Mouse (Mus musculus): ENCODE measurements around the gene Cubn. TPM values are rescaled to one million over a fixed set of nuclear protein-coding genes. Genes with fewer than 3 reads are reported as not detected.

Gene Cubn
- 1 to 10 TPM in 2 of 26 experiments, under 1 TPM in 7, not detected in 17; 0.06 to 1.3 (median 0.14) TPM for total RNA-seq (2018; cell fraction: chromatin; rRNA removed)
- total RNA-seq (2018; cell fraction: cytosol; rRNA removed), result under 1 TPM in 7 of 26 experiments, not detected in 19; under 0.01 to 0.10 (median under 0.01) TPM
- total RNA-seq (2018; cell fraction: nucleus; rRNA removed), result under 1 TPM in 10 of 26 experiments, not detected in 16; 0.04 to 0.69 (median 0.15) TPM
- polyA plus RNA-seq (2018), result not detected in 3 replicates

GRCm38 (mm10) chr2:13491734-13492133 lies at the start of gene Cubn:
TSS of gene Cubn (minus strand) at chr2:13491813.
- WGBS (ENCODE audit: missing documents), result 97% methylated on average over 8 of the region's 8 CpGs
- no peak within 1 kb of the TSS for H3K27ac ChIP-seq
- H3K79me2 ChIP-seq (ENCODE audit: inconsistent target), result no peaks in the 10 kb centered on the region
- no peaks in the 10 kb centered on the region for H3K36me3 ChIP-seq (ENCODE audit: inconsistent target)
- no peak within 1 kb of the TSS for H3K4me3 ChIP-seq (ENCODE audit: inconsistent target)

- WGBS (ENCODE audit: missing documents), result 0% methylated on average over 1 of the region's 1 CpGs
- peak overlapping the region; percentile 94 for H3K27ac ChIP-seq
- no peak overlapping the region for H3K4me3 ChIP-seq (ENCODE audit: inconsistent target)
- H3K79me2 ChIP-seq (ENCODE audit: inconsistent target), result peaks cover 31% of the 10 kb centered on the region; the same call in 1 of the 2 replicates
- no peaks in the 10 kb centered on the region for H3K36me3 ChIP-seq (ENCODE audit: inconsistent target)
Observed at GRCm38 (mm10) chr2:13539860-13540259, 48.2 kb upstream of the Cubn start.

GRCm38 (mm10) chr2:13538704-13539377 lies 47.2 kb upstream of the Cubn start:
- H3K79me2 ChIP-seq (ENCODE audit: inconsistent target), result peaks cover 31% of the 10 kb centered on the region; the same call in 1 of the 2 replicates
- H3K27ac ChIP-seq, result peak overlapping the region; percentile 94
- WGBS (ENCODE audit: missing documents), result 62% methylated on average over 6 of the region's 6 CpGs
- H3K36me3 ChIP-seq (ENCODE audit: inconsistent target), result no peaks in the 10 kb centered on the region
- H3K4me3 ChIP-seq (ENCODE audit: inconsistent target), result no peak overlapping the region

- Histone ChIP-seq H3K79me2 (ENCODE audit: inconsistent target) (peaks cover 31% of the 10 kb centered on the region; the same call in 1 of the 2 replicates), H3K27ac (peak overlapping the region; percentile 94), H3K36me3 (ENCODE audit: inconsistent target) (no peaks in the 10 kb centered on the region), H3K4me3 (ENCODE audit: inconsistent target) (no peak overlapping the region)
- WGBS (ENCODE audit: missing documents), result 13% methylated on average over 2 of the region's 2 CpGs
Observed at GRCm38 (mm10) chr2:13538258-13538657, 46.6 kb upstream of the Cubn start.

- 29% methylated on average over 2 of the region's 2 CpGs for WGBS (ENCODE audit: missing documents)
- no peak overlapping the region for H3K4me3 ChIP-seq (ENCODE audit: inconsistent target)
- H3K27ac ChIP-seq, result peak overlapping the region; percentile 94
Observed at GRCm38 (mm10) chr2:13537733-13538132, 46.1 kb upstream of the Cubn start.

GRCm38 (mm10) chr2:13536747-13537146 lies 45.1 kb upstream of the Cubn start:
- Histone ChIP-seq H3K36me3 (ENCODE audit: inconsistent target) (no peaks in the 10 kb centered on the region), H3K4me3 (ENCODE audit: inconsistent target) (no peak overlapping the region), H3K79me2 (ENCODE audit: inconsistent target) (peaks cover 19% of the 10 kb centered on the region; the same call in 1 of the 2 replicates), H3K27ac (no peak overlapping the region)

More at GRCm38 (mm10) chr2:13537733-13538132, 46.1 kb upstream of the Cubn start:
- Histone ChIP-seq H3K79me2 (ENCODE audit: inconsistent target) (peaks cover 29% of the 10 kb centered on the region; the same call in 1 of the 2 replicates), H3K36me3 (ENCODE audit: inconsistent target) (no peaks in the 10 kb centered on the region)

GRCm38 (mm10) chr2:13530639-13531038 lies 39.0 kb upstream of the Cubn start:
- 92% methylated on average over 6 of the region's 6 CpGs for WGBS (ENCODE audit: missing documents)
- Histone ChIP-seq H3K79me2 (ENCODE audit: inconsistent target) (no peaks in the 10 kb centered on the region), H3K36me3 (ENCODE audit: inconsistent target) (no peaks in the 10 kb centered on the region), H3K4me3 (ENCODE audit: inconsistent target) (no peak overlapping the region), H3K27ac (no peak overlapping the region)

GRCm38 (mm10) chr2:13529253-13529933 lies 37.8 kb upstream of the Cubn start:
- Histone ChIP-seq H3K4me3 (ENCODE audit: inconsistent target) (no peak overlapping the region), H3K36me3 (ENCODE audit: inconsistent target) (no peaks in the 10 kb centered on the region), H3K79me2 (ENCODE audit: inconsistent target) (no peaks in the 10 kb centered on the region), H3K27ac (no peak overlapping the region)
- WGBS (ENCODE audit: missing documents), result 89% methylated on average over 2 of the region's 3 CpGs

GRCm38 (mm10) chr2:13527531-13527930 lies 35.9 kb upstream of the Cubn start:
- 88% methylated on average over 4 of the region's 4 CpGs for WGBS (ENCODE audit: missing documents)
- no peaks in the 10 kb centered on the region for H3K36me3 ChIP-seq (ENCODE audit: inconsistent target)
- H3K27ac ChIP-seq, result no peak overlapping the region
- H3K4me3 ChIP-seq (ENCODE audit: inconsistent target), result no peak overlapping the region
- H3K79me2 ChIP-seq (ENCODE audit: inconsistent target), result no peaks in the 10 kb centered on the region

GRCm38 (mm10) chr2:13527125-13527524 lies 35.5 kb upstream of the Cubn start:
- H3K4me3 ChIP-seq (ENCODE audit: inconsistent target), result no peak overlapping the region
- no peaks in the 10 kb centered on the region for H3K79me2 ChIP-seq (ENCODE audit: inconsistent target)
- WGBS (ENCODE audit: missing documents), result 100% methylated on average over 2 of the region's 2 CpGs
- no peaks in the 10 kb centered on the region for H3K36me3 ChIP-seq (ENCODE audit: inconsistent target)
- no peak overlapping the region for H3K27ac ChIP-seq

- Histone ChIP-seq H3K79me2 (ENCODE audit: inconsistent target) (no peaks in the 10 kb centered on the region), H3K4me3 (ENCODE audit: inconsistent target) (no peak overlapping the region), H3K27ac (no peak overlapping the region), H3K36me3 (ENCODE audit: inconsistent target) (no peaks in the 10 kb centered on the region)
- 75% methylated on average over 2 of the region's 2 CpGs for WGBS (ENCODE audit: missing documents)
Observed at GRCm38 (mm10) chr2:13526205-13526604, 34.6 kb upstream of the Cubn start.

- no peak overlapping the region for H3K4me3 ChIP-seq (ENCODE audit: inconsistent target)
- no peak overlapping the region for H3K27ac ChIP-seq
- no peaks in the 10 kb centered on the region; the same call in 1 of the 2 replicates for H3K36me3 ChIP-seq (ENCODE audit: inconsistent target)
- 88% methylated on average over 8 of the region's 8 CpGs for WGBS (ENCODE audit: missing documents)
- H3K79me2 ChIP-seq (ENCODE audit: inconsistent target), result no peaks in the 10 kb centered on the region
Observed at GRCm38 (mm10) chr2:13523540-13524456, 32.2 kb upstream of the Cubn start.

- no peak overlapping the region for H3K4me3 ChIP-seq (ENCODE audit: inconsistent target)
- H3K27ac ChIP-seq, result no peak overlapping the region
- H3K79me2 ChIP-seq (ENCODE audit: inconsistent target), result no peaks in the 10 kb centered on the region
- H3K36me3 ChIP-seq (ENCODE audit: inconsistent target), result no peaks in the 10 kb centered on the region; the same call in 1 of the 2 replicates
- WGBS (ENCODE audit: missing documents), result 89% methylated on average over 8 of the region's 8 CpGs
Observed at GRCm38 (mm10) chr2:13522106-13522505, 30.5 kb upstream of the Cubn start.

GRCm38 (mm10) chr2:13514949-13515348 lies 23.3 kb upstream of the Cubn start:
- no peaks in the 10 kb centered on the region for H3K79me2 ChIP-seq (ENCODE audit: inconsistent target)
- H3K27ac ChIP-seq, result no peak overlapping the region
- H3K4me3 ChIP-seq (ENCODE audit: inconsistent target), result no peak overlapping the region
- 91% methylated on average over 4 of the region's 4 CpGs for WGBS (ENCODE audit: missing documents)
- no peaks in the 10 kb centered on the region; the same call in 1 of the 2 replicates for H3K36me3 ChIP-seq (ENCODE audit: inconsistent target)
